Mouse (Mus musculus) kidney, adult 18-20 months (tissue): ENCODE results near the gene Gm29133.

ENCODE experiments used
- DNase-seq: peaks from one replicate; pipeline ENCODE4 v3.0.0; 2021

The Gm29133 gene

DNA sequence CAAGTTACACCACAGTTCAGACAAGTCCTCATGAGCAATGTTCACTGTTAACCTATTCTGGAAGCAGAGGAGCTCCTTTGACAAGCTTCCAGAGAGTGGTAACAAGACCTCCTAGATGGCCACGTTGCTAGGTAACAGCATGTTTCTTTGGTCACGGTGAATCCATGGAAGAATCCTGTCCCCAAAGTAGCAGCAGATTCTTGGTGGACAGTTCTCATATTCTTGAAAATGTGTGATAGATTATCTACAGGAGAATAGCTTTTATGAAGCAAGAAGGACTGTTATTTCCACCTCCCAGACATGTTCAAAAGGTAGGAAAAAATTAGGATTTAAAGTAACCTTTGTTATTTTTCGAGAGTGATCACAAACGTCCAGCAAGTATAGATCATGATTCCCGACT is at the start of gene Gm29133:
Gm29133 (plus strand) TSS at position 301 of the 400 bp plus-strand sequence.
- no peak for DNase-seq

DNA sequence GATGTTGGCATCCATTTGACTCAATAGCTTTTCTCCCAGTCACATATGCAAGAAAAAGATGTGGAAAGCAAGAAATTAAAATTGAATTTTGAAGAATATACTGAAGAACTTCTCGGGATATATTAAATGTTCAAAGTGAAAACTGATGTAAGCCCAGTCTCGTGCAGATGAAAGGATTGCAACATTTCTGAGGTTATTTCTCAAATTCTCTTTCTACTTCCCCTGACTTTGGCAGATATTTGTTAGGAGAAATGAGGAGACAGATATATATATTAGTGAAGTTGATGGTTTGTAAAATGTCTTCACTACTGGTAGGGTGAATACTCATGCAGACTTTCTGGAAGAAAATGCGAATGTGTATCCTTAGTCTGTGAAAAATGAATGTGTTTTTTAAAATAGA is 48.9 kb upstream of the Gm29133 start:
- DNase-seq: no peak

DNA sequence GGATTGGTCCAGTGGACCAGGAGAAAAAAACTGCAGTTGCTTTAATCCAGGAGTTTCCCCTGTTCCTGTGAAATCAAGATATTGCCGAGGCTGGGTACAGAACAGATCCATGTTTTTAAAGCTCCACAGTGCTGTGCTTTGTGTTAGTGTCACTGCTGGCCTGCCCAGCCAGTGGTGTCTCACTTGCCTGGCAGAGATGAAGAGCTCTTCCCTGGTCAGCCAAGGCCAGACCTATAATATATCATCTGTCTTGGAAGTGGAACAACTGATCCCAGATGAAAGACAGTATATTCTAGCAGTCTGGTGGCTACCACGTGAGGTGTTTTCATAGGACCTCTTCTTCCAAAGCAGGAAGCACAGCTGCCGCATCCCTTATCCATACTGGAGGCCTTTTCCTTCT is 46.7 kb upstream of the Gm29133 start:
- DNase-seq: no peak

DNA sequence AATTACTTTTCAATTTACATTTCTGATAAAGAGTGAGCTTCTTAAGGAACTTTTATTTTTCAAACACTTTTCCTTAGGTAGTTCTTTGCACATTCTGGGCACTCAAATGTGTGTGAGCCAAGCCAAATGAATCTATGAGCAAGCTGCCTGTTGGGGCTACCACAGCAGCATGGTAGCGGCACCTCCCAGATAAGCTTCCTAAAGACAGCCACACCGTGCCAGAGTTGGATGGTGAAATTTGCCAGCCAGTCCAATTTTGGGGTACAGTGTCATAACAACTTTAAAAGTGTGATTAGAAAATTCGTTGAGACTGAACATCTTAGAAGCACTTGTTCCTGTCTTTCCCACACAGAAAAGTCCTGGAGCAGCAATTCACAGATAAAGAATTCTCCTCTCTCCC is 41.5 kb upstream of the Gm29133 start:
- DNase-seq: no peak

DNA sequence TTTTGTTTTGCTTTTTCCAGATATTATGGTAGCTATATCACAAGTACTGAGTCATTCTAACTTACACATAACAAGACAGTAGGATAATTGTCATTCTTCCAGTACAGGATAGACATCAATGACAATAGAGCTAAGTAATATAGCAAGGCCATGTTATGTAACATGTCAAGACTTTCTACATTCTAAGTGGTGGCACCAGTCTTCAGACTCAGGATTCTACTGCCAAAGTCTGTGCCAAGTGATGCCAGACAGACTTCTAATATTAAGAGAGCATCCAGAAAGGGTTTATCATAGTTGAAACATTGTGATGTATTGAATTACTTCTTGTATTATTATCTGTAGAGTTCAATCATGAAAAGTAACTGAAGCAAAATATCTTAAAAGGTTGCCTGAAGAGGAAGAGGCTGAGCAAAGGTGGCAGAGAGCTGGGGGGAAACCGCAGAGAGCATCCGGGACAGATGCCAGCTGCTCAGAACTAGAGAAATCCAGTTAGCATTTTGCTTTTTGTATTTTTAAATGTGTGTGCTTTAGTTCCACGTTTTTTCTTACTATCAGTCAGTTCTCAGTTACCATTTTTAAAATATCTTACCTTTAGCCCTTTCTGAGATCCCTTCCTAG is 34.2 kb upstream of the Gm29133 start:
- no peak for DNase-seq

DNA sequence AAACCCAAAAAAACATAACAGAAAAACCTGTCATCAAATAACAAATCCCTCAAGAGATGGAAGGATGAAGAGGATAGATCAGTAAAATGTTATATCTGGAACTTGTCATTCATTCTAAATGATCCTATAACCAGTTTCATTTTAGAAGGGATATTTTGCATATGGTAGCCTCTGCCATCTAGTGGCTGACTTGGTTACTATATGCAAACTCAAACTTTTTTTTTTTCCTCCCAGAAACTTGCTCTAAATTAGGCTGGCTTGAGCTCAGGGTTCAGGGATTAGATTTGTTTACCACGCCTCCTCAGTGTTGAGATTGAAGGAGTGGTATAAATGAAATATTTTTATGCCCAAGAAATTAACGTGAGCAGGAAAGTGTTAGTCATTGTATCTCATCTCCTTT is 27.3 kb upstream of the Gm29133 start:
- DNase-seq: no peak

DNA sequence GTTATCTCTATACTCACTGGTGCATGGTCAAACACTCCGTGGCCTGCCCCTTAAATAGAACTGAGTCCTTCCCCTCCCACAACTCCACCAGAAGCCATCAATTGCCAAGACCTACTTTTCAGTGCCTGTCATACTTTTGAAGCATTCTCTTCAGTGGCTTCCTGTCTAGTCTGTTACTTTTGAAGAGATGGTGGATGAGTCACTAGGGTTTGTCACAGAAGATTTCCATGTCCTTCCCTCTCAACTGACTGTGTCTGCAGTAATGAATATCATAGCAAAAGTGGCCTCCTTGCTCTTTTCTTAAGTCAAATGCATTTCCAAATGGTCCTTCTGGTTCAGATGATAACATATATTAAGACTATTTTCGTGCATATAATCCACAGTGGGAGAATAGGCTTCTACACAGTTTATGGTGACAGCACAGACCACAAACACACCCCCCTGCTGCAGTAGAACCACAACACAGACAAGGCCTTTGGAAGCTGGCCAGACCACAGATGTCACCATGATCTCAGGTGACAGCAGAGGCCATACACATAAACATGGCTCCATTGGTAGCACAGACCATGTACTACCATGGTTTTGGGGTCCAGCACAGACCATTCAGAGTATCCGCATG is 16.9 kb upstream of the Gm29133 start:
- DNase-seq: no peak

DNA sequence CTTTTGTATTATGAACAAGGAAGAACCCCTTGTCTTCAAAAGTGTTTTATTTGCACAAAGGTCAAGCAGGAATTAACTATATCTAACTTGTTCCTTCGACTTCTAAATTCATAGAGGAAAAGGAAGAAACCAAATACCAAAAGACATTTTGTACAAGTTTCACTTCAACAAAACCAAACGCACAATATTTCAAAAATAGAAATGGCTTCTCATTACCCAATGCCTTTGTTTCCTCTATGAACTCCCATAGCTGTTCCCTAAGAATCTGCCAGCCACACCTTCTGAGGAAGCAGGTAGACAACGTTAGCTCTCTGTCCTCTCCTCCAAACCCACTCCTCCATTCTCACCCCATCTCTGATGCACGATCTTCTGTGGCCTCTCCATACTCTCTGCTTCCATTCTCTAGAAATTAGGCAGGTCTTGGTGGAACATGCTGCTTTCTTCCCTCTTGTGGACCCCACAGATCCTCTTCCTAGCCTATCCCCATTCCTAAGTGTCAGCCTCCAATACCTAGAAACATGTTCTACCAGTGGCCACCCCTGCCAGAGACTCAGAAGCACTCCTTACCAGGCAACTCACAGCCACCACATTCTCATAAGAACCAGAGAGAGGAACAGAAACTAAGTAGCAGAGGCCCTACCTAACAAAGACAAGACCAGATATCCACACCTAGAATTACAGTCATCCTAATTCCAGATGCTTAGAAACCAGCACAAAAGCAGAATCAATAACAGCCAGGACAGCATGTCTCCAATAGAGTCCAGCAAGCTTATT is 4.1 kb upstream of the Gm29133 start:
- no peak for DNase-seq

DNA sequence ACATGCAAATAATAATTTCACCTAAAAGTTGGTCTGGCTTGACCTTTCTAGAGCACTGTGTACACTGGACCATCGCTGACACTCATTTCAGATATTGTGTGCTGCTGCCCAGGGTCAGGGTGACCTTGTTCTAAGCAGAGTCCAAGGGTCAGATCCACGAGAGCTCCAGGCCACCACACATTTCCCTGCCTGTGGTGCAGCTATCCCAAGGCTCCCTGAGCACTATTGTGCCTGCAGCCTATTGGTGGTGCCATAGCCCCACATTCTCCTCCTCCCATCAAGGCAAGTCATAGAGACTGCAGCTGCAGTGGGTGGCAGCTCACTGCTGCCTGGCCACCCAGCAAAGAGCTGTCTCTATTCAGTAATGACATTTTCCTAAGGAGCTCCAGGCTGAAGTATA is 2.7 kb upstream of the Gm29133 start:
- DNase-seq: no peak

DNA sequence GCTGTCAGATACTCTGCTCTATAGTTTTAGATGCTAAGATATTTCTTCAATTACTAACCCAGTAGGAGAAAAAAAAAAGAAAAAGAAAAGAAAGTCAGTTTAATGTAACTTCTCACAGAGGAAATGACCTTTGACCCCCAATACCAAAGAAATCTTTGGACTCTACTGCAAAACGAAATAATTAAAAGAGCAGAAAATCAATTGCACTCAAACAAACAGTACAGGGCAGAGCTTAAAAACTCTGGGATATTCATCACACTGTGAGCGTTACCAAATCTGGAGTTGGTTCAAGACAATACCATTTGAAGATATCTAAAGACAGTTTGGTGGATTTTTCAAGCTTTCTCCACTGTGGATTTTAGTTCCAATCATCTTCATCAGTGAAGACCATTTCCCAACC is 15.4 kb downstream of the Gm29133 start:
- no peak for DNase-seq

DNA sequence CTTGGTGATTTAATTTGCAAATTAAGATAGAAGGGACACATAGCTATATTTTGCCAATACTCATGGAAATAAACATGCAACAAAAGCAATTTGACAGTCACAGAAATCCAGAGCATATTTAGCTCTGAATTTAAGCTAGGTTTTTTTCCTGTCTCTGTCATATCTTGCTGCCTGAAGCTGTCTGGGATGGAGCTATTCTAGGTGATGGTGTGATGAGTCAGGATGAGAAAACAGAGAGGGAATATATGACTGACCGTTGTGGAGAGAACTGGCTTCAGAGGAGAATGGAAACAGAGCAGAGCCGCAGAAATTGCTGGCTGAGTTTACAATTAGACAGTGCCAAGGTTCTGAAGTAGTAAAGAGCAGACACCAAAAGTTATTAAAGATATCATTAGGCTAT is 26.3 kb downstream of the Gm29133 start:
- no peak for DNase-seq

DNA sequence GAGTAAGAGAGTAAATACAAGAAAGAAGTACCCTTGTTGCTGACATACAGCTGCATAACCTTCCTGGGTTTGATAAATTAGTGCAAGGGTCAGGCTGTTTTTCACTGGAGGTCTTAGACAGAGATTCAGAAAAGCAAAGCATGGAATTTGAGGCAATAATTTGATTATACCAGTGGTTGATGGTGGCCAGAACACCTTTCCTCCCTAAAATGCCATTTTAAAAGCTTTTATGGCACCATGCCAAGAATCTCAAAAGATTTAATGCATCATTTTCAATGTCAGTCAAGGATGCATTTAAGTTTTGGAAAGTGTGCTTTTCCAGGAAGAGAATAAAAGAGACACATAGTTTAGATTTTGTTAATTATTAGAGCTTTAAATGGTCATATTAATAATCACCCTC is 60.0 kb downstream of the Gm29133 start:
- no peak for DNase-seq

DNA sequence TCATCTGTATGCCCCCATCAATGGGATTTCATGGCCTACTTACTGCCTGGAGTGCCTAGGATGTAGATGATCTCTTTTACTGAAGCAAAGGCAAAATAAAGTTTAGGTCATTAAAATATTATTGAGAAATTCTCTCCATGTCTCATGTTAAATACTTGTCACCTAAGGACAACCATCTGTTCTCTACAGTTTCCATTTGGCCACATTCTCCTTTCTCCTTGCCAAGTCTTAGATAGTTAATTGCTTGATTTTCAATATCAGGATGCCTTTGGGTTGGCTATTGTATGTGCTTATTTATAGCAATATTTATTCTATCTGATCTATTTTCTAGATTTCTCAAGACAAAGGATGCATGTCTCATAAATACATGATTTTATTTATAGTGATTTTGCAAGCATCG is 75.9 kb downstream of the Gm29133 start:
- no peak for DNase-seq

DNA sequence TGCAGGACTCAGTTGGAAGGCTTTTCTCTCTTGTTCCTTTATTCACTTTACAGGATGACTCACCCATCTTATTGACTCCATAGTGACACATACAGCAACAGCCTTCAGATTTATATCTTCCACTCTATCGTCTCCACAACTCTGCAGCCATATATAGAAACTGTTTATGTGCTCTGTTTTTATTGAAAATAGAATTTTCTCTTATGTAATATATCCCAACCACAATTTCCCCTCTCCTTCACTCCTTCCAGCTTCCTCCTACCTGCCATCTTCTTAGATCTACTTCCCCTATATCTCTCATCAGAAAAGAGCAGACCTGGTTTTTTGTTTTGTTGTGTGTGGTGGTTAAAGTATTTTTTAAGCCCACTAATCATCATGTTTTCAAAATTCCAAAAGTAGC is 76.5 kb downstream of the Gm29133 start:
- no peak for DNase-seq

DNA sequence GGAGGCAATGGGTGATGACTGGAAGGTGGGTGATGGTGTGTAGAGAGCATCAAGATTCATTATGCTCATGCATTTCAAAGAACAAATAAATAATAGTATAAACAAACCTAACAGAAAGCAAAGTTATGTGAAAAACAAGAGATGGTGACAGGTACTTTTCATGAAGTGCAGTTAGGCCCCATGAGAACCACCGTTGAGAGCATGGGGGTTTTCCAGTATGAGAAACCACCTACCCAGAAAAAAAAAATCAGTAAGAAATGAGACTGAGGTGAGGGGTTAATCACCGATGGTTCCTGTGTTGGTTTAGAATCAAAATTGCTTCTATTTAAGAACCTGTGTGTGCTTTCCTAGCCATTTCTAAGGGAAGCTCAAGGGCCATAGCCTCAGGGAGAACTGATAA is 86.8 kb downstream of the Gm29133 start:
- DNase-seq: no peak

DNA sequence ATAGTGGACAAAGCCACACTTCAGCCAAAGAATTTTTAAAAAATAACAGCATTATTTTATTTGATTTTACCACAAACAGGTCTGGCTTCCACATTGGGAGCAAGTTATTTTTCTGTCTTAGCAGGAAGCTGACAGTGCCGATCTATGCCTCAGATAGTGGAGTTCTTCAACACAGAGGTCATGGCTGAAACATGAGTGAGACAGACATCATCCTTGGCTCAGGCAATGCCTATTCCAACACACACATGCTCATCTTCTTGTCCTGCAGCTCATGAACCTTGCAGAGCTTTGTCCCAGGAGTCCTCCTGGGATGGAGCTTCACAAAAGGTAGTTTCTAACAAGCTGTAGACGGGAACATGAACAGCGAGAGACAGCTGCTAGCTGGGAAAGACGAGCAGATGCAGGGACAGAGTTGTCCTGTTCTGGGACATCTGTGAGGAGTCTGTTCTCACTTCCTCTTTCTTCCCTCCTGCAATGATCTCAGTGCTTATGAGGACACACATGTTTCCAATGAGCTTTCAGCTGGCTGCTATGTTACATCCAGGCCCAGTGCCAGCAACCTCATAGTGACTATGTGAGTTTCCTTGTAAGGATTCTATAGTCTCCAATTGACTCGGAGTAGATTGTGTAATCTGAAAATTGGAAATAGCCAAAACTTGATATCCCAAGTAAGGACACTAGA is 87.4 kb downstream of the Gm29133 start:
- no peak for DNase-seq
